Mouse (Mus musculus) kidney, embryonic 14.5 days (tissue): ENCODE measurements around the gene Armc5. TPM values are rescaled to one million over a fixed set of nuclear protein-coding genes. Genes with fewer than 3 reads are reported as not detected.

Source experiments
- ATAC-seq: fragments of 200-750 bp; cut with Nextera tagmentation; 2 replicates; pipeline ENCODE4 v1.8.0; 2017; ENCODE audit warnings: moderate number of reproducible peaks, mild to moderate bottlenecking, moderate TSS enrichment, moderate library complexity; ENCODE audit not compliant: low FRiP score, low TSS enrichment
- H3K27ac ChIP-seq: fragments of 300-500 bp; sonication (generic); 2 replicates; pipeline ENCODE4 v1.5.1; 2014; ENCODE audit warnings: low read depth, mild to moderate bottlenecking, low read length, moderate library complexity, mixed read lengths
- H3K27me3 ChIP-seq: fragments of 300-500 bp; sonication (generic); 2 replicates; pipeline ENCODE4 v1.6.1; 2014; ENCODE audit warnings: mild to moderate bottlenecking, low read length; ENCODE audit not compliant: control insufficient read depth, insufficient read depth
- H3K36me3 ChIP-seq: fragments of 300-500 bp; sonication (generic); 2 replicates; pipeline ENCODE4 v1.6.1; 2014; ENCODE audit warnings: low read length, mixed read lengths; ENCODE audit not compliant: control insufficient read depth, insufficient read depth
- H3K4me1 ChIP-seq: fragments of 300-500 bp; sonication (generic); 2 replicates; pipeline ENCODE4 v1.6.1; 2014; ENCODE audit warnings: low read length, mixed read lengths; ENCODE audit not compliant: control insufficient read depth, insufficient read depth
- H3K4me2 ChIP-seq: fragments of 300-500 bp; sonication (generic); replicated peaks from 2 replicates; pipeline ENCODE4 v1.6.1; 2014; ENCODE audit warnings: low read depth, mild to moderate bottlenecking, low read length
- H3K4me3 ChIP-seq: fragments of 300-500 bp; sonication (generic); 2 replicates; pipeline ENCODE4 v1.5.1; 2014; ENCODE audit warnings: mild to moderate bottlenecking, low read length
- H3K9ac ChIP-seq: fragments of 300-500 bp; sonication (generic); 2 replicates; pipeline ENCODE4 v1.6.1; 2014; ENCODE audit warnings: low read depth, mild to moderate bottlenecking, low read length, moderate library complexity
- H3K9me3 ChIP-seq: fragments of 300-500 bp; sonication (generic); 2 replicates; pipeline ENCODE4 v1.6.1; 2016; ENCODE audit warnings: low read length; ENCODE audit not compliant: control insufficient read depth
- WGBS: fragments of 180-500 bp; shearing (Covaris S2); extraction: QIAGEN DNeasy Blood & Tissue Kit; methylation state at CpG from one replicate; pipeline ENCODE4 v1.1.7; 2014; 5-methylcytosine and 5-hydroxymethylcytosine counted together
- polyA plus RNA-seq: library from polyadenylated mRNA; unstranded; fragments of >200 nt; fragmentation: Nextera tagmentation; extraction: Ambion mirVana; gene quantifications from 2 replicates; pipeline ENCODE4 v1.2.1, GENCODE M21; 2014

Armc5 gene
- 11.7 and 12.9 TPM in 2 replicates for polyA plus RNA-seq

- peaks cover 24% of the 10 kb centered on the region; the same call in 1 of the 2 replicates for H3K36me3 ChIP-seq
- WGBS, result 26% methylated on average over 37 of the region's 37 CpGs
- H3K4me1 ChIP-seq, result peaks cover 5% of the 10 kb centered on the region
- peak within 1 kb of the TSS; percentile 97 for H3K27ac ChIP-seq
- H3K27me3 ChIP-seq, result no peaks in the 10 kb centered on the region
- no peaks in the 10 kb centered on the region for H3K9me3 ChIP-seq
- peak; percentile 17 for ATAC-seq
- H3K9ac ChIP-seq, result peak within 1 kb of the TSS; percentile 86
- H3K4me3 ChIP-seq, result peak within 1 kb of the TSS; percentile 79
- peak within 1 kb of the TSS; percentile 75 for H3K4me2 ChIP-seq
These were observed at the start of gene Armc5 for GRCm38 (mm10) chr7:128236856-128237592. Gene Armc5, plus strand, starts transcription at chr7:128237342.

GRCm38 (mm10) chr7:128201607-128202006 is 35.5 kb upstream of the Armc5 start:
- Histone ChIP-seq H3K4me1 (no peaks in the 10 kb centered on the region), H3K4me3 (no peak overlapping the region), H3K27ac (no peak overlapping the region)

GRCm38 (mm10) chr7:128203071-128203470 is 34.1 kb upstream of the Armc5 start:
- no peak overlapping the region for H3K27ac ChIP-seq
- no peak overlapping the region for H3K4me2 ChIP-seq
- H3K4me1 ChIP-seq, result no peaks in the 10 kb centered on the region
- ATAC-seq, result no peak
- no peaks in the 10 kb centered on the region for H3K9me3 ChIP-seq
- H3K27me3 ChIP-seq, result no peaks in the 10 kb centered on the region
- WGBS, result 88% methylated on average over 9 of the region's 9 CpGs
- no peak overlapping the region for H3K4me3 ChIP-seq
- H3K36me3 ChIP-seq, result no peaks in the 10 kb centered on the region
- no peak overlapping the region for H3K9ac ChIP-seq

More at GRCm38 (mm10) chr7:128201607-128202006, 35.5 kb upstream of the Armc5 start:
- Histone ChIP-seq H3K36me3 (no peaks in the 10 kb centered on the region), H3K27me3 (no peaks in the 10 kb centered on the region), H3K9me3 (no peaks in the 10 kb centered on the region), H3K4me2 (no peak overlapping the region), H3K9ac (no peak overlapping the region)
- no peak for ATAC-seq
- WGBS, result 88% methylated on average over 9 of the region's 9 CpGs

GRCm38 (mm10) chr7:128204179-128204578 is 33.0 kb upstream of the Armc5 start:
- no peak for ATAC-seq
- 94% methylated on average over 8 of the region's 8 CpGs for WGBS
- Histone ChIP-seq H3K4me3 (no peak overlapping the region), H3K9me3 (no peaks in the 10 kb centered on the region), H3K27me3 (no peaks in the 10 kb centered on the region), H3K27ac (no peak overlapping the region), H3K9ac (no peak overlapping the region), H3K4me1 (no peaks in the 10 kb centered on the region), H3K4me2 (no peak overlapping the region), H3K36me3 (no peaks in the 10 kb centered on the region)

- WGBS, result 85% methylated on average over 18 of the region's 18 CpGs
- Histone ChIP-seq H3K4me2 (no peak overlapping the region), H3K27ac (no peak overlapping the region), H3K4me1 (no peaks in the 10 kb centered on the region), H3K4me3 (no peak overlapping the region), H3K36me3 (no peaks in the 10 kb centered on the region), H3K9me3 (no peaks in the 10 kb centered on the region), H3K9ac (no peak overlapping the region), H3K27me3 (no peaks in the 10 kb centered on the region)
- no peak for ATAC-seq
These were observed 31.4 kb upstream of the Armc5 start for GRCm38 (mm10) chr7:128205695-128206094.

GRCm38 (mm10) chr7:128206152-128206551 is 31.0 kb upstream of the Armc5 start, which contains the start of gene Cox6a2:
Gene Cox6a2, minus strand, starts transcription at chr7:128206387.
- WGBS, result 80% methylated on average over 6 of the region's 6 CpGs

GRCm38 (mm10) chr7:128208187-128208586 is 29.0 kb upstream of the Armc5 start:
- Histone ChIP-seq H3K9ac (no peak overlapping the region), H3K9me3 (no peaks in the 10 kb centered on the region), H3K27me3 (no peaks in the 10 kb centered on the region), H3K27ac (no peak overlapping the region), H3K36me3 (no peaks in the 10 kb centered on the region), H3K4me1 (no peaks in the 10 kb centered on the region), H3K4me3 (no peak overlapping the region), H3K4me2 (no peak overlapping the region)
- ATAC-seq, result no peak; the same call in 1 of the 2 replicates
- 10% methylated on average over 4 of the region's 4 CpGs for WGBS

More at GRCm38 (mm10) chr7:128206152-128206551, 31.0 kb upstream of the Armc5 start, which contains the start of gene Cox6a2:
- H3K9ac ChIP-seq, result no peak within 1 kb of the TSS
- H3K4me1 ChIP-seq, result no peaks in the 10 kb centered on the region
- H3K36me3 ChIP-seq, result no peaks in the 10 kb centered on the region
- no peak within 1 kb of the TSS for H3K4me2 ChIP-seq
- no peaks in the 10 kb centered on the region for H3K9me3 ChIP-seq
- no peak within 1 kb of the TSS for H3K4me3 ChIP-seq
- ATAC-seq, result no peak
- H3K27ac ChIP-seq, result no peak within 1 kb of the TSS
- H3K27me3 ChIP-seq, result no peaks in the 10 kb centered on the region

- Histone ChIP-seq H3K9ac (no peak overlapping the region), H3K9me3 (no peaks in the 10 kb centered on the region), H3K27ac (no peak overlapping the region), H3K4me2 (no peak overlapping the region), H3K4me3 (no peak overlapping the region), H3K27me3 (no peaks in the 10 kb centered on the region), H3K4me1 (no peaks in the 10 kb centered on the region), H3K36me3 (no peaks in the 10 kb centered on the region)
- no peak for ATAC-seq
- WGBS, result 62% methylated on average over 3 of the region's 3 CpGs
These were observed 27.3 kb upstream of the Armc5 start for GRCm38 (mm10) chr7:128209826-128210225.

- ATAC-seq, result no peak
- WGBS, result 91% methylated on average over 4 of the region's 4 CpGs
These were observed 17.2 kb upstream of the Armc5 start for GRCm38 (mm10) chr7:128219952-128220351.

More at GRCm38 (mm10) chr7:128219952-128220351, 17.2 kb upstream of the Armc5 start:
- Histone ChIP-seq H3K9me3 (no peaks in the 10 kb centered on the region), H3K4me2 (no peak overlapping the region), H3K9ac (no peak overlapping the region), H3K27ac (no peak overlapping the region), H3K36me3 (no peaks in the 10 kb centered on the region), H3K4me3 (no peak overlapping the region), H3K27me3 (no peaks in the 10 kb centered on the region), H3K4me1 (no peaks in the 10 kb centered on the region)
